Mouse (Mus musculus): Measurements from ENCODE around the gene Col19a1.
"Not testable (repeated sequence)": the region's sequence is repeated elsewhere in the genome, so short reads cannot be mapped to it uniquely, and the experiment has no call there.

Col19a1 gene

GRCm38 (mm10) chr1:24587141-24587541 lies at the start of gene Col19a1:
Gene Col19a1, minus strand, starts transcription at chr1:24587472.
- no peak for DNase-seq (ENCODE audit: low spot score)

- DNase-seq (ENCODE audit: low spot score), result peak; percentile 18
Observed at GRCm38 (mm10) chr1:24633553-24634132, 46.4 kb upstream of the Col19a1 start.

GRCm38 (mm10) chr1:24612556-24612955 lies 25.3 kb upstream of the Col19a1 start:
- DNase-seq (ENCODE audit: low spot score), result not testable (repeated sequence)

DNA sequence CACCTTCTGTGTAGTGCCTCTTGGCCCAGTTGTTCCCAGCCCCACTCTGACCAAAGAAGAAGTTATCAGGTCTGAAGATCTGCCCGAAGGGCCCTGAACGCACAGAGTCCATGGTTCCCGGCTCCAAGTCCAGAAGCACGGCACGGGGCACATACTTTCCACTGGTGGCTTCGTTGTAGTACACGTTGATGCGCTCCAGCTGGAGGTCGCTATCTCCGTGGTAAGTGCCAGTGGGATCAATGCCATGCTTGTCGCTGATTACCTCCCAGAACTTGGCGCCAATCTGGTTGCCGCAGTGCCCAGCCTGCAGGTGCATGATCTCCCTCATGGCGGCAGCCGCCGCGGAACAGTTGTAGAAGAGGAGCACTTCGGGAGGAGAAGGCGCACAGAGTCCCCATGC lies 7.8 kb upstream of the Col19a1 start:
- DNase-seq (ENCODE audit: low spot score), result no peak

DNA sequence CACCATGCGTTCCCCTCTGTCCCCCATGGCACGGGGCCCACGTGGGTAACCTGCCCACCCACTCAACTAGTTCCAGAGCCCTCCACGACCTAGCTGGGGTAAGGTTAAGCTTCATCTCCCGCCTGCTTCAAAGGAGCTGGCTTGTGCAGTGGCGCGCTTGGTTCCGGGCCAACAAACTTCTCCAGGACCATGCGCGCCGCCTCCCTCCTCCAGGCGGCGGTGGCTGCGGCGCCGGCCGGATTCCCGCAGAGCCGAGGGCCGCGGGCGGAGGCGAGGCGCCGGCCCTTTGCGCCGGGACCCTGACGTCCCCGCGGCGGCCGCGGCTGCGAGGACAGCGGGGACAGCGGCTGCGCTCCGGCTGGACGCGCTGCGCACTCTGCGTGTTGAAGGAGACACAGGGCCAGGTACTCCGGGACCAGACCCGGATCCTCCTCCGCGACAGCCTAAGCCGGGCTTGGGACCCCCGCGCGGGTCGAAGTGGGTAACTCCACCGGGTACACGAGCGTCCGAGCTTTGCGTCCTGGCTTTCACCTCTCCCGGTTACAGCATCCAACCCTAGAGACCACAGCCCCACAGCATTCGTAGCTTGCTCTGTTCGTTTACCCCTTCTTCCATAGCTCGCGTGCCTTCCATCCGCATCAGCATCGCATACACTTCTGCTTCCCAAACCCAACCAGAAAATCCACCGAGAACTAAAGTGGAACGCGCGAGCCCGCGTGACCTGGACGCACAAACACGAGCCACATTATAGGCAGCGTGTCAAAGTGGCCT lies 717 bp downstream of the Col19a1 start:
- DNase-seq (ENCODE audit: low spot score), result peak; percentile 5

DNA sequence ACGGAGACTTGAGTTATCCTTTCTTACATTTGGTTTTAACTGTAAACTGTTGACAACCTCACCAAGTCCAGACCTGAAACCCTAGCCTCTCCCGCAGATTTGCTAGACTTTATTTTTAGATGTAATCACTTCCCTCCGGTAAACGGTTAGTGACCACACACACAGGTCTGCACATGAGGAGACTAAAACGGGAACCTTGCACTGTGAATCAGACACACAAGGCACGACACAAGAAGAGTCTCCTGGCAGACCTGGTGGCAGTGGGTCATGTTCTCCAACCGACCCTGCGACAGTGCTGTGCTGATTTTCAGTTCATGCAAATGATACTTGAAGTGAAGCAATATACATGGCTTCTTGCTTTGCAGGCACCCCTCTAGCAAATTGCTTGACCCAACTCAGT lies 14.7 kb downstream of the Col19a1 start:
- no peak for DNase-seq (ENCODE audit: low spot score)

- DNase-seq (ENCODE audit: low spot score), result no peak
Observed at GRCm38 (mm10) chr1:24564113-24564512, 23.2 kb downstream of the Col19a1 start.

GRCm38 (mm10) chr1:24558005-24558404 lies 29.3 kb downstream of the Col19a1 start:
- DNase-seq (ENCODE audit: low spot score), result no peak

DNA sequence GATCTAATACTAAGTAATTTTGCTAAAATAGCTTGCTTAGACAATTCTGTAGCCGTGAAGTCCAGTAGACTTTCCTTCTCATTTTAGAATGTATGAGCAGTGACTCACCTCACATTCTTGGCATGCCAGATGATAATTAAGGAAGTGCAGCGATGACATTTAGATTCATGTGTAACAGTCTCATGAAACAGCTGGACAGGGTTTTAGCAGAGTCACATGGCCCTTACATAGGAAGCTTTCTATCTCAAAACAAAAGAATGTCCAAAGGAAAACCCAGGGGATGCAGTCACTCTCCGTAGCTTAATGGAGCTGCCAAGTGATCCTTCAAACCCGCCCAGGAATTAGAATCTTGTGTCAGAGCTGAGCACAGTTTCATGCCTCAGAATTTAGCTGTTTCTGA lies 33.8 kb downstream of the Col19a1 start:
- no peak for DNase-seq (ENCODE audit: low spot score)

GRCm38 (mm10) chr1:24550560-24551280 lies 36.6 kb downstream of the Col19a1 start:
- no peak for DNase-seq (ENCODE audit: low spot score)

GRCm38 (mm10) chr1:24550031-24550430 lies 37.2 kb downstream of the Col19a1 start:
- no peak for DNase-seq (ENCODE audit: low spot score)

GRCm38 (mm10) chr1:24549050-24549449 lies 38.2 kb downstream of the Col19a1 start:
- DNase-seq (ENCODE audit: low spot score), result no peak

DNA sequence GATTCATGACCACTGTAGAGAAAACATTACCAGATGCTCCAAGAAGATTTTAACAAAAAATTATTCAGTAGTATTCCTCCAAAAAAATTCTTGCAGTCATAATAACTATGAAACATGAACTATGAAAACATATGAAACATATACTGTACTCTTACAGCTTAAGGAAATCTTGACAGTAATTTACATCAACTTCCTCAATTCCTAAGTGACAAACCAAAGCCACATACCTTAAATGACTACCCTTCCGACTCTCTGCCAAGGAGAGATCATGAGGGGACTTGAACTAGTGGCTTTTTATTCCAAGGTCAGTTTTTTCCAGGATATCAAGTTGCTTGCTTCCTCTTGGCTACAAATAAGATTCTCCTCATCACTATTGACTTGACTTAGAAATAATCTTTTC lies 39.7 kb downstream of the Col19a1 start:
- DNase-seq (ENCODE audit: low spot score), result no peak

DNA sequence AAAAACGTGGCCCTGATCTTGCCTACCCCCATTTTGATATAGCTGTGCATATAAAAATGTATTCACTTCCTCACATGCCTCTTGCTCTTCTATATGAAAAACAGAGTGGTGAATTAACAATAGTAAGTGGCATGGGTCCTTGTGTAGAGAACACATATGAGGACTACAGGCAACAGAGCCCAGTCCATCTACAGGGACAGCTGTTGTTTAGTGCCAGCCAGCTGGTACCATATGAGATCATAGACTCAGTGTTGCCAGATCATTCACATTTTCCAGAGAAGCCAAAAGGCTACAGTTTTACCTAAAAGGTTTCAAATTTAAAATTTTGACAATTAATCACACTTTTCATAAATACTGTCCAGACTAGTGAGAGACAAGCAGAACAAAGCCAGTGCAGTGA lies 47.4 kb downstream of the Col19a1 start:
- no peak for DNase-seq (ENCODE audit: low spot score)

GRCm38 (mm10) chr1:24527194-24527593 lies 60.1 kb downstream of the Col19a1 start:
- DNase-seq (ENCODE audit: low spot score), result no peak

GRCm38 (mm10) chr1:24517462-24517861 lies 69.8 kb downstream of the Col19a1 start:
- DNase-seq (ENCODE audit: low spot score), result no peak

- DNase-seq (ENCODE audit: low spot score), result no peak
Observed at GRCm38 (mm10) chr1:24515341-24515740, 71.9 kb downstream of the Col19a1 start.

- DNase-seq (ENCODE audit: low spot score), result no peak
Observed at GRCm38 (mm10) chr1:24511536-24511935, 75.7 kb downstream of the Col19a1 start.

DNA sequence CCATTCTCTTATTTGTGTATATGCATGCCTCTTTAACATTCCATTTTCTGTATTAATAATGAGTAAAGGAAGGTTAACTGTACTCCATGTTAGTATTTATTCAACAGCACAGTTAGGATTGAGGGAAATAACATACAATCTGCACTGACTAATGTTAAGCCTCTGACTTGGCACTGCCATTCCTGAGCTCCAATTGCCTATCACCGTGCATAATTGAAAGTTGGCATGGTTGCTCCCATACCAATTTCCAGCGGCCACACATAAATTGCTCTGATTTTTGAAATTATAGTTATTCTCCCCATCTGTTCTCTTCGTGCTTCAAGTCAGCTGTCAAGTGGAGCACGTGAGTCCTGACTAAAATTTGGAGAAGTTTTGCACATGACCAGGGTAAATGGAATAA lies 91.9 kb downstream of the Col19a1 start:
- DNase-seq (ENCODE audit: low spot score), result no peak

DNA sequence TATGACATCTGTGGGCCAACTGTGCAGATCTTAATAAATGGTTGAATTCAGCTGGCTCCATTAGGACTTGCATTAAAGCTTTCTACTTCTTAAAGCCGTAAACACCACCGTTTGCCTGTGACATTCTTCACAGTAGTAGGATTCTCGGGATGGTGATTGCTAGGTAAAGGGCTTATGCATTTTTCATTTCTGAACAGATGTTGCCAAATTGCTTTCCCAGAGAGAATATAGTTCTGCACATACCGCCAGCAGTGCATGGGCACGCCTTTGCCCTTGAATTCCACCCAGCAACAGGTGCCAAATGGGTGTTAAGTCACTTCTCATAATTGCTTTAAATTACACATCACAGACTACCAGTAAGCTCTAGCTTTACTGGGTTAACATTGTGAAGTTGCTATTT lies 103.1 kb downstream of the Col19a1 start:
- DNase-seq (ENCODE audit: low spot score), result no peak

DNA sequence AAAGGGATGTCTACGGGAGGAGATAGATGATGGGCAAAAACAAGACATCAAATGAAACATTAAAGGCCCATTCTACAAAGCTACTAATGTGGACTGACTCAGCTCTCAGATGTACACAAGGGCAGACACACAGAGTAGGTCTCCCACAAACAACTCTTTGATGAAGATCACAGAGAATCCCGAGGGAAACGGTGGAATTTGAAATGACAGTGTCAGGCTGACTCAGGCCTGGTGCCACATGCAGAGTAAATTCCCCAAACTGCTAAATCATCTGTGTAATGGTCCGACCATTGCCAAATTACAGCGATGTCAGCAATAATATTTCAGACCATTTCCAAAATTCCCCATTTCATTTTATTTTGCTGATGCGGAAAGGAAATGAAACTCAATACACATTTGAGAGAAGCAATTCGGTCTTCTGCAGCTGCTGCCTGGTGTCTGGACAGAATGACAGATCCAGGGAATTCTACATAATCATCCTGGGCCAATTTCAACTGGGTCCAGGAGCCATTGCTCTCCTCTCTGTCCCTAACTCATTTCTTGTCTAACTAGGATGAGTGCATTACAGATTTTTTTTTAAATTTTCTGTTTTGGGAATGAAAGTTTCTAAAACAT lies 116.1 kb downstream of the Col19a1 start:
- no peak for DNase-seq (ENCODE audit: low spot score)

DNA sequence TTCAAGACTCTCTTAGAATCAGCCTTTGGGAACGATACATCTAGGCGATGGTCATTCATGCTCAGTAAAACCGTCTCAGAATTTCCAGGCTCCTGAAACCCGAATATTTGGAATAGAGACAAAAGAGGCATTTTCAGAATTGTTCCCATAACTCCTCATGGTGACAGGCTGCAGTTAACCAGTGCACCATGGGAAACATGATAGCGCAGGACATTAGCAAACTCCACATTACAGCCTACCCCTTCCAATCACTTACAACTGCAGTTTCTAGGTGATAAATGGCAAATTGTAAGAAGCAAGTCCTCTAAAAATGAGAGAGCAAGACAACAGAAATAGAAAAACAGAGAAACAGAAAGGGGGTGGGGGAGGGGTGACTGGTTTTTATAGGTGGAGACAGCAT lies 116.6 kb downstream of the Col19a1 start:
- DNase-seq (ENCODE audit: low spot score), result no peak
